ENCODE assay signal across 8 mouse cellular contexts in genomic region chr6:64568599-64568998, GRCm38 (mm10).
DNase-seq lines count a peak whose midpoint lies in the region; ATAC-seq lines count a peak whose summit lies in the region.

No protein-coding gene starts in this region.

- no peaks in the 10 kb centered on the region for H3K36me3 ChIP-seq in embryonic facial prominence, embryonic 11.5 days (replicated peaks; ENCODE audit: control insufficient read depth, insufficient read depth, low read depth, low read length)
- no peaks in the 10 kb centered on the region for H3K36me3 ChIP-seq in hindbrain, embryonic 10.5 days

- peak; percentile 1 for DNase-seq in heart, adult 8-10 months (ENCODE audit: low spot score)
- DNase-seq in heart, adult 11 months, result no peak
- DNase-seq in ovary, postnatal 14 days (ENCODE audit: low spot score), result peak; percentile 24
- DNase-seq in ovary, postnatal 10 days (ENCODE audit: low spot score), result no peak
- DNase-seq in embryonic facial prominence, embryonic 11.5 days (ENCODE audit: low spot score), result peak; percentile 39
- DNase-seq in lung, postnatal 36 days, result peak; percentile 3
- DNase-seq in urinary bladder, adult 2 months (ENCODE audit: low spot score), result no peak
- DNase-seq in hindbrain, embryonic 10.5 days (ENCODE audit: low spot score), result no peak

- H3K9ac ChIP-seq in embryonic facial prominence, embryonic 11.5 days (replicated peaks; ENCODE audit: low read length), result no peak overlapping the region

- H3K27me3 ChIP-seq in embryonic facial prominence, embryonic 11.5 days (ENCODE audit: control insufficient read depth, insufficient read depth, low read length), result no peaks in the 10 kb centered on the region
- H3K27me3 ChIP-seq in hindbrain, embryonic 10.5 days (ENCODE audit: insufficient read depth, poor library complexity, severe bottlenecking), result no peaks in the 10 kb centered on the region

- H3K27ac ChIP-seq in embryonic facial prominence, embryonic 11.5 days (replicated peaks; ENCODE audit: low read depth, low read length), result no peak overlapping the region
- no peak overlapping the region for H3K27ac ChIP-seq in hindbrain, embryonic 10.5 days

- no peaks in the 10 kb centered on the region for H3K9me3 ChIP-seq in embryonic facial prominence, embryonic 11.5 days (replicated peaks; ENCODE audit: control insufficient read depth, low read length)
- no peaks in the 10 kb centered on the region for H3K9me3 ChIP-seq in hindbrain, embryonic 10.5 days

- WGBS in embryonic facial prominence, embryonic 11.5 days, result 73% methylated on average over 5 of the region's 5 CpGs
- WGBS in hindbrain, embryonic 10.5 days, result 75% methylated on average over 5 of the region's 5 CpGs

- H3K4me2 ChIP-seq in embryonic facial prominence, embryonic 11.5 days (ENCODE audit: low read depth, low read length), result no peak overlapping the region

- ATAC-seq in embryonic facial prominence, embryonic 11.5 days (replicated peaks; ENCODE audit: insufficient number of reproducible peaks, low FRiP score, low TSS enrichment, low read depth), result no peak

- no peak overlapping the region for H3K4me3 ChIP-seq in embryonic facial prominence, embryonic 11.5 days (ENCODE audit: low read depth, low read length)
- H3K4me3 ChIP-seq in hindbrain, embryonic 10.5 days, result no peak overlapping the region

- H3K4me1 ChIP-seq in embryonic facial prominence, embryonic 11.5 days (ENCODE audit: control insufficient read depth, insufficient read depth, low read length), result no peaks in the 10 kb centered on the region
- H3K4me1 ChIP-seq in hindbrain, embryonic 10.5 days (replicated peaks), result no peaks in the 10 kb centered on the region

Comparison
In these comparisons a context has a peak if more than half of its experiments do, and no peak if none do; other contexts are left out.
1. DNase-seq: peak in heart, adult 8-10 months (single experiment), ovary, postnatal 14 days (single experiment), embryonic facial prominence, embryonic 11.5 days (single experiment) and lung, postnatal 36 days (single experiment); none in heart, adult 11 months (single experiment), ovary, postnatal 10 days (single experiment), urinary bladder, adult 2 months (single experiment) and hindbrain, embryonic 10.5 days (single experiment).